Mouse (Mus musculus): Measurements from ENCODE around the gene E330017A01Rik.

DNA sequence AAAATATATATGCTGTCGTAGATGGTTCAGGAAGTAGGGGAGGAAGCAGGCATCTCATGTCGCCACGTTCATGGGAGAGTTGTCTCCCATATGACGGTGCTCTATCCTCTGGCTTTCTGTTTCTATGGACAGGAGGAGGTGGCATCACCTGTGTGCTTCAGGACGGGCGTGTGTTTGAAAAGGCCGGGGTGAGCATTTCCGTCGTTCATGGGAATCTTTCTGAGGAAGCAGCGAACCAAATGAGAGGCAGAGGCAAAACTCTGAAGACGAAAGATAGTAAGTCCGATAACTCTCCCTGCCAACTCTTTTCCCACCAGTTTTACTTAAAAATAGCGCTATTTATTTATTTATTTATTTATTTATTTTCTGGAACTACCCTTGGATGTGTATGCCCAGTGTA lies 33.9 kb upstream of the E330017A01Rik start:
- no peak for TF ChIP-seq CTCF (IDR thresholded peaks at IDR 0.05; ENCODE audit: low read depth)
- no peak for TF ChIP-seq EP300 (IDR thresholded peaks at IDR 0.05; ENCODE audit: low read depth)

Data from liver, postnatal 0 days (tissue).